Mouse (Mus musculus) kidney, postnatal 0 days (tissue): Measurements from ENCODE around the gene Camk1d. TPM values are rescaled to one million over a fixed set of nuclear protein-coding genes. Genes with fewer than 3 reads are reported as not detected.

Experiments
- ATAC-seq: fragments of 200-750 bp; cut with Nextera tagmentation; replicated peaks from 2 replicates; pipeline ENCODE4 v1.8.0; 2017; ENCODE audit warnings: low read depth, moderate number of reproducible peaks, moderate TSS enrichment, moderate library complexity; ENCODE audit not compliant: low FRiP score
- DNase-seq: peaks from one replicate; pipeline ENCODE4 v3.0.0-alpha.2; 2016; ENCODE audit warnings: low spot score
- H3K27ac ChIP-seq: fragments of 300-500 bp; sonication (generic); 2 replicates; pipeline ENCODE4 v1.5.1; 2014; ENCODE audit warnings: mild to moderate bottlenecking
- H3K27me3 ChIP-seq: fragments of 300-500 bp; sonication (generic); 2 replicates; pipeline ENCODE4 v1.6.1; 2014; ENCODE audit warnings: low read length, mixed read lengths; ENCODE audit not compliant: insufficient read depth
- H3K36me3 ChIP-seq: fragments of 300-500 bp; sonication (generic); 2 replicates; pipeline ENCODE4 v1.6.1; 2014; ENCODE audit warnings: low read length, mixed read lengths; ENCODE audit not compliant: insufficient read depth
- H3K4me1 ChIP-seq: fragments of 300-500 bp; sonication (generic); replicated peaks from 2 replicates; pipeline ENCODE4 v1.6.1; 2014; ENCODE audit warnings: antibody characterized with exemption, low read length, mixed read lengths; ENCODE audit not compliant: insufficient read depth
- H3K4me2 ChIP-seq: fragments of 300-500 bp; sonication (generic); 2 replicates; pipeline ENCODE4 v1.6.1; 2014; ENCODE audit warnings: mild to moderate bottlenecking, low read length, moderate library complexity, mixed read lengths
- H3K4me3 ChIP-seq: fragments of 300-500 bp; sonication (generic); replicated peaks from 2 replicates; pipeline ENCODE4 v1.5.1; 2014; ENCODE audit warnings: low read depth, low read length
- H3K9ac ChIP-seq: fragments of 300-500 bp; sonication (generic); 2 replicates; pipeline ENCODE4 v1.6.1; 2014; ENCODE audit warnings: low read depth, low read length
- H3K9me3 ChIP-seq: fragments of 300-500 bp; sonication (generic); replicated peaks from 2 replicates; pipeline ENCODE4 v1.6.1; 2016; ENCODE audit warnings: low read length, inconsistent platforms, mixed read lengths
- CTCF ChIP-seq: IDR thresholded peaks from 2 replicates; pipeline ENCODE4 v1.5.1; 2016; ENCODE audit warnings: antibody characterized with exemption, low read depth, mild to moderate bottlenecking, moderate library complexity
- WGBS: fragments of 180-500 bp; shearing (Covaris S2); extraction: QIAGEN DNeasy Blood & Tissue Kit; methylation state at CpG from one replicate; pipeline ENCODE4 v1.1.7; 2014; 5-methylcytosine and 5-hydroxymethylcytosine counted together
- polyA plus RNA-seq: library from polyadenylated mRNA; unstranded; fragments of >200 nt; fragmentation: Nextera tagmentation; extraction: Ambion mirVana; gene quantifications from 2 replicates; pipeline ENCODE4 v1.2.1, GENCODE M21; 2015

Gene Camk1d
- polyA plus RNA-seq, 1 experiment from 2014 or later = 1.5 TPM

DNA sequence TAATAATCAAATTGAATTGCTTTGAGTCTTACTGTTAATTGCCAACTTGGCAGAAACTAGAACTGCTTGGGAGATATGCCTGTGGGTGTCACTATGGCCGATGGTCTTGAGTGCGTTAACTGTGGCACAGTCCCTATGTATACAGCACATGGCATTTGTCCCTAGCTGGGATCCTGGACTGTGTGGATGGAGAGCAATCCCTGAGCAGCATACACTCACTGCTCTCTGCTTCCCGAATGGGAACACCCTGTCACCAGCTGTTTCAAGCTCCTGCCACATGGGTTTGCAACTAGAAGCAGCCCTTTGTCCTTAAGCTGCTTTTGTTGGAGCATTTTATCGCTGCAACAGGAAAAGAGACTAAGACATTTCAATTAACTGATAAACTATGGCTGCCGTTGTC lies 224.4 kb downstream of the Camk1d start:
- no peaks in the 10 kb centered on the region for H3K36me3 ChIP-seq
- H3K27me3 ChIP-seq = no peaks in the 10 kb centered on the region
- H3K4me3 ChIP-seq = no peak overlapping the region
- 65% methylated on average over 5 of the region's 5 CpGs for WGBS
- TF ChIP-seq CTCF = no peak
- DNase-seq (no peak), ATAC-seq (no peak)
- H3K27ac ChIP-seq = no peak overlapping the region
- H3K4me2 ChIP-seq = no peak overlapping the region
- H3K9me3 ChIP-seq = no peaks in the 10 kb centered on the region
- H3K9ac ChIP-seq = no peak overlapping the region
- no peaks in the 10 kb centered on the region for H3K4me1 ChIP-seq

DNA sequence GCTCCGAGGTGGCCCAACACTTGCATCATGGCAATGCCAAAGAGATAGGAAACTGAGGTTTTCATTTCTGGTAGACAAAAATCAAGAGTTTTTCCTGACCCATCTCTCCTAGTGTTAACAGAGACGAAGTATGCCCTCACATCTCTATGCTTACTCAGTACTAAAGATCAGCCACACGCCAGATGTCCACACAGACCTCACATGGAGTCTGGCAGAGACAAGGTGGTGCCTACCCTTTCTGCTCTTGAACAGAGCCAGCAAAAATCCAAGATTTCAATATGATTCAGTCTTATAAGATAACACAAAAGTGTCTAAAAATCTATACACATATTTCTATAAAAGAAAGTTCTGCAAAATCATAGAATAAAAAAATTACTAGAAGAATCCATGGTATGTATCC lies 227.0 kb downstream of the Camk1d start:
- Histone ChIP-seq H3K4me2 (no peak overlapping the region), H3K27me3 (no peaks in the 10 kb centered on the region), H3K4me3 (no peak overlapping the region), H3K4me1 (no peaks in the 10 kb centered on the region), H3K27ac (no peak overlapping the region), H3K9me3 (no peaks in the 10 kb centered on the region), H3K36me3 (no peaks in the 10 kb centered on the region), H3K9ac (no peak overlapping the region)
- 86% methylated on average over 3 of the region's 3 CpGs for WGBS
- no peak for DNase-seq
- ATAC-seq = no peak
- TF ChIP-seq CTCF = no peak

DNA sequence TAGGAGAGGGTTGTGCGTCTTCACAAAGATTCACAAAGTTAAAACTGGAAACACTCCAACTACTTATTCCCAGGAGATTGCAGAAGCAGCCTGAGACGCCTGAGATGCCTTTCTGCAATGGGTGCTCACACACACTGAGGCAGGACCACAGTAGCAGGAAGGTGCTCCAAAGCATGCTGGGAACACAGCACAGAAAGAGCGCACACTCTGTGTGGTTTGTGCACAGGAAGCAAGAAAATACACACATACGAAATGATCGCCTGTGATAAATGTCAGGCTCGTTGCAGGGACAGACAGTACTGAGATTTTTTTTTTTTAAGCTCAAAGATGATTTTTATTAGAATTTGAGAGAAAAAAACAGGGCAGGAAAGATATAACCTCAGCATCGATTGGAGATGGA lies 227.7 kb downstream of the Camk1d start:
- no peak overlapping the region for H3K9ac ChIP-seq
- no peak for DNase-seq
- H3K4me1 ChIP-seq = no peaks in the 10 kb centered on the region
- TF ChIP-seq CTCF = no peak
- no peaks in the 10 kb centered on the region for H3K27me3 ChIP-seq
- no peaks in the 10 kb centered on the region for H3K9me3 ChIP-seq
- no peak overlapping the region for H3K4me3 ChIP-seq
- no peak for ATAC-seq
- no peak overlapping the region for H3K4me2 ChIP-seq
- no peak overlapping the region for H3K27ac ChIP-seq
- no peaks in the 10 kb centered on the region for H3K36me3 ChIP-seq
- WGBS = 87% methylated on average over 7 of the region's 7 CpGs

DNA sequence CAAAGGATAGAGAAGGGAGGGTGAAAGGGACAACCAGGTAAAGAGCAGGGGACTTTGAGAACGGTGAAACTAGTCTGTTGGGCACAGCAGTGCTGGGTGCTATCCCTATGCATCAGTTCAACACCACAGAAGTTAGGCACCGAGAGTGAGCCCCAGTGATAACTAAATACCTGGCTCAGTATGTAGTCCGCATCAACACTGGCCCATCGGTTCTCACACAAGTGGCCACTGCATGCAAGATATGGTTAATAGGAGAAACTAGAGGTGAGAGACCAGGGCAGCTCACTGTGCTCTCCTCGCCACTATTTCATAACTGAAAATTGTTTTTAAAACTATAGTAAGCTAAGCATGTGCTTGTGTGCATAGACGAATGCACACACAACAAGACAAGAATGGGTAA lies 228.5 kb downstream of the Camk1d start:
- H3K36me3 ChIP-seq = no peaks in the 10 kb centered on the region
- ATAC-seq (no peak), DNase-seq (no peak)
- no peak for TF ChIP-seq CTCF
- H3K4me1 ChIP-seq = no peaks in the 10 kb centered on the region
- H3K27ac ChIP-seq = no peak overlapping the region
- no peak overlapping the region for H3K9ac ChIP-seq
- H3K27me3 ChIP-seq = no peaks in the 10 kb centered on the region
- no peak overlapping the region for H3K4me2 ChIP-seq
- no peaks in the 10 kb centered on the region for H3K9me3 ChIP-seq
- WGBS = 95% methylated on average over 6 of the region's 6 CpGs
- no peak overlapping the region for H3K4me3 ChIP-seq

GRCm38 (mm10) chr2:5479886-5480285 lies 234.4 kb downstream of the Camk1d start:
- Histone ChIP-seq H3K27ac (no peak overlapping the region), H3K4me1 (no peaks in the 10 kb centered on the region), H3K27me3 (no peaks in the 10 kb centered on the region), H3K9me3 (no peaks in the 10 kb centered on the region), H3K4me2 (no peak overlapping the region), H3K36me3 (no peaks in the 10 kb centered on the region), H3K9ac (no peak overlapping the region), H3K4me3 (no peak overlapping the region)
- ATAC-seq (no peak), DNase-seq (no peak)
- WGBS = 79% methylated on average over 3 of the region's 3 CpGs
- no peak for TF ChIP-seq CTCF

DNA sequence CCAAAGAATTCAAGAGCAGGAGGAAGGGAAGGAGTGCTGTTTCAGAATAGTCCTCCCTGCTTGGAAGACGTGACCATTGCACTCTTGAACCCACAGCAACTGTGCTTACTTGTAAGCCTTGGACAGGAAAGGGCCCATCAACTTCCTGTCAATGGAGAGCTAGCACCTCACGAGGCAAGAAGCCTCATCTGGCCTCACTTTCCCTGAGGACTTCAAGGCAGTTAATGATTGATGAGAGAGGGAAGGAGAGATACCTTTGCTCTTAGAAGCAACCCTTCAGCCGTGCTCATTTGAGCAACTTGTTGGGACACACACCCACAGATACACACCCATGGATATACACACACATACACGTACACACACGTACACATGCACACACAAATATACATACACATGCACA lies 235.6 kb downstream of the Camk1d start:
- no peak for DNase-seq
- 71% methylated on average over 5 of the region's 5 CpGs for WGBS
- no peak overlapping the region for H3K27ac ChIP-seq
- H3K9me3 ChIP-seq = no peaks in the 10 kb centered on the region
- ATAC-seq = no peak
- H3K4me1 ChIP-seq = no peaks in the 10 kb centered on the region
- TF ChIP-seq CTCF = no peak
- H3K36me3 ChIP-seq = no peaks in the 10 kb centered on the region
- no peak overlapping the region for H3K4me2 ChIP-seq
- no peaks in the 10 kb centered on the region for H3K27me3 ChIP-seq
- H3K4me3 ChIP-seq = no peak overlapping the region
- H3K9ac ChIP-seq = no peak overlapping the region

DNA sequence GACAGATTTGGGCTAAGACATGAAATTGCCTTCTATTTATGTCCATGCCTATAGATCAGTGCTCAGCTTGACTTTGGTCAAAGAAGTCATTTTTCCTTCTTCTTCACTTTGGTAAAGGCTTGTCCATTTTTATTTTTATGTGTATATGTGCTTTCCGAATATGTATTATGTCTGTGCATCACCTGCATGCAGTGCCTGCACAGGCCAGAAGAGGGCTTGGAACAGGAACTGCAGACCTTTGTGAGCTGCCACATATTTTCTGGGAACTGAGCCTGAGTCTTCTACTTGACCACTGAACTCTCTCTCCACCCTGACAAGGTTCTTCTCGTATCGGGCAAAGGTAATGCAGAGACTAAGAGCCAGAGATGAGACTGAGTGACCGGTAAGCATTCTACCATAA lies 236.1 kb downstream of the Camk1d start:
- Histone ChIP-seq H3K9me3 (no peaks in the 10 kb centered on the region), H3K27ac (no peak overlapping the region), H3K27me3 (no peaks in the 10 kb centered on the region), H3K4me1 (no peaks in the 10 kb centered on the region), H3K4me3 (no peak overlapping the region), H3K9ac (no peak overlapping the region), H3K36me3 (no peaks in the 10 kb centered on the region), H3K4me2 (no peak overlapping the region)
- 96% methylated on average over 4 of the region's 4 CpGs for WGBS
- no peak for DNase-seq
- ATAC-seq = no peak
- TF ChIP-seq CTCF = peak; percentile 37; the same call in 1 of the 2 replicates
